Mouse (Mus musculus): ENCODE measurements around the gene Smarca5.

Gene Smarca5

GRCm38 (mm10) chr8:80669277-80669901 lies 69.9 kb downstream of the Smarca5 start:
- in situ Hi-C loops (cut with MseI, MboI): no loop called here

GRCm38 (mm10) chr8:80663476-80663875 lies 75.8 kb downstream of the Smarca5 start:
- in situ Hi-C loops (cut with MseI, MboI): no loop called here

- in situ Hi-C loops (cut with MseI, MboI): no loop called here
Measured at GRCm38 (mm10) chr8:80661055-80661454, 78.2 kb downstream of the Smarca5 start.

- in situ Hi-C loops (cut with MseI, MboI): no loop called here
Measured at GRCm38 (mm10) chr8:80657639-80658038, 81.7 kb downstream of the Smarca5 start.
